Mouse (Mus musculus): Measurements from ENCODE around the gene Pin1.

Pin1 gene

GRCm38 (mm10) chr9:20662325-20662724 is 10.4 kb downstream of the Pin1 start:
- peak; percentile 70 to 72 for DNase-seq

- no peak for DNase-seq
Observed at GRCm38 (mm10) chr9:20662874-20663273, 11.0 kb downstream of the Pin1 start.

GRCm38 (mm10) chr9:20663956-20664355 is 12.1 kb downstream of the Pin1 start:
- DNase-seq, result no peak

GRCm38 (mm10) chr9:20664366-20664765 is 12.5 kb downstream of the Pin1 start:
- DNase-seq, result no peak

GRCm38 (mm10) chr9:20664982-20665637 is 13.2 kb downstream of the Pin1 start:
- DNase-seq, result no peak

- no peak for DNase-seq
Observed at GRCm38 (mm10) chr9:20665925-20666324, 14.0 kb downstream of the Pin1 start.

GRCm38 (mm10) chr9:20666510-20667034 is 14.7 kb downstream of the Pin1 start:
- no peak for DNase-seq

- no peak for DNase-seq
Observed at GRCm38 (mm10) chr9:20668065-20668464, 16.2 kb downstream of the Pin1 start.

GRCm38 (mm10) chr9:20672047-20672446 is 20.2 kb downstream of the Pin1 start:
- DNase-seq, result no peak

- DNase-seq, result no peak
Observed at GRCm38 (mm10) chr9:20677892-20678291, 26.0 kb downstream of the Pin1 start.

- no peak for DNase-seq
Observed at GRCm38 (mm10) chr9:20680378-20680958, 28.6 kb downstream of the Pin1 start.

- DNase-seq, result no peak
Observed at GRCm38 (mm10) chr9:20681546-20682388, 29.9 kb downstream of the Pin1 start.

- no peak for DNase-seq
Observed at GRCm38 (mm10) chr9:20682389-20682722, 30.5 kb downstream of the Pin1 start.

GRCm38 (mm10) chr9:20685081-20685861 is 33.4 kb downstream of the Pin1 start:
- no peak for DNase-seq

- DNase-seq, result no peak
Observed at GRCm38 (mm10) chr9:20689403-20689802, 37.5 kb downstream of the Pin1 start.

- no peak for DNase-seq
Observed at GRCm38 (mm10) chr9:20689913-20690312, 38.0 kb downstream of the Pin1 start.

GRCm38 (mm10) chr9:20690449-20690848 is 38.6 kb downstream of the Pin1 start:
- DNase-seq, result peak; percentile 12 to 13

GRCm38 (mm10) chr9:20692863-20693262 is 41.0 kb downstream of the Pin1 start:
- DNase-seq, result no peak

- DNase-seq, result no peak
Observed at GRCm38 (mm10) chr9:20694721-20695235, 42.9 kb downstream of the Pin1 start.

- DNase-seq, result no peak
Observed at GRCm38 (mm10) chr9:20696107-20696712, 44.3 kb downstream of the Pin1 start.

GRCm38 (mm10) chr9:20697466-20697865 is 45.6 kb downstream of the Pin1 start:
- no peak for DNase-seq

- no peak for DNase-seq
Observed at GRCm38 (mm10) chr9:20703832-20704380, 52.0 kb downstream of the Pin1 start.

All from B cell, adult 2 months (primary cell).